Mouse (Mus musculus) lung, adult 2 months (tissue): ENCODE measurements at regions not wholly inside any gene's neighbourhood (a gene's known extent, or its start where the extent isn't known, plus 50 kb on each side); places are given as distances from the start of the nearest gene placed in this dataset.

Source experiments
- DNase-seq: peaks from one replicate; pipeline ENCODE4 v3.0.0; 2022
- H3K4me1 ChIP-seq: fragments of 200-500 bp; 2 replicates; pipeline ENCODE4 v1.6.1; 2011; ENCODE audit warnings: low read length; ENCODE audit not compliant: control insufficient read depth, insufficient read depth
- H3K4me3 ChIP-seq: fragments of 200-500 bp; replicated peaks from 2 replicates; pipeline ENCODE3; 2011; ENCODE audit warnings: low read depth, mild to moderate bottlenecking, control low read depth, low read length; ENCODE audit errors: extremely low read depth
- CTCF ChIP-seq: fragments of 200-500 bp; IDR thresholded peaks from 2 replicates; pipeline ENCODE4 v1.5.1; 2011; ENCODE audit warnings: mild to moderate bottlenecking, low read length, control low read depth; ENCODE audit not compliant: insufficient read depth
- POLR2A ChIP-seq: fragments of 200-500 bp; IDR thresholded peaks from 2 replicates; pipeline ENCODE4 v1.6.1; 2011; ENCODE audit warnings: low read depth, mild to moderate bottlenecking, control low read depth, low read length, borderline replicate concordance; ENCODE audit errors: extremely low read depth
- WGBS: fragments of 180-500 bp; shearing (Covaris S2); methylation state at CpG from one replicate; pipeline ENCODE4 v1.1.7; 2018; 5-methylcytosine and 5-hydroxymethylcytosine counted together

DNA sequence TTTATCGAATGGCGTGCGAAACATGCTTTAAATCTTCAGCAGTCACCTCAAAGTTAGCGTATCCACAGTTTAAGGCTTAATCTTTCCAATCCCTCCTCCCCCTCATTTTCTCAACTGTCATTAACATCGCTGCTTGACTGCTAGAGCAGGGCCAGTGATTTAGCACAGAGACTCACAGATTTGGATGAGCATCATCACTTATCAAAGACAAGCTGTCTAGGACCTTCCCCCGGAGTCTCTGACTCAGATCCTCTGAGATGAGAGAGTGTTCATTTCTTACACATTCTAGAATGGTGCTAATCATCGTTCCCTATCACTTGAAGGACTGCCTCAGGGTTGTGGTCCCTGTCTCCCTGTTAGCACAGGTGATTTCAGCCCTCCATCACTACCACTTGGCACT lies 112.1 kb upstream of the Tmem132c start:
- 72% methylated on average over 7 of the region's 7 CpGs for WGBS
- TF ChIP-seq POLR2A = no peak
- TF ChIP-seq CTCF = no peak
- H3K4me1 ChIP-seq = no peaks in the 10 kb centered on the region
- no peak for DNase-seq
- H3K4me3 ChIP-seq = no peak overlapping the region

- no peak for DNase-seq
- no peak for TF ChIP-seq POLR2A
- no peak for TF ChIP-seq CTCF
- Histone ChIP-seq H3K4me3 (no peak overlapping the region), H3K4me1 (no peaks in the 10 kb centered on the region)
- 75% methylated on average over 6 of the region's 6 CpGs for WGBS
Measured at GRCm38 (mm10) chr5:127134441-127134840, 107.2 kb upstream of the Tmem132c start.

DNA sequence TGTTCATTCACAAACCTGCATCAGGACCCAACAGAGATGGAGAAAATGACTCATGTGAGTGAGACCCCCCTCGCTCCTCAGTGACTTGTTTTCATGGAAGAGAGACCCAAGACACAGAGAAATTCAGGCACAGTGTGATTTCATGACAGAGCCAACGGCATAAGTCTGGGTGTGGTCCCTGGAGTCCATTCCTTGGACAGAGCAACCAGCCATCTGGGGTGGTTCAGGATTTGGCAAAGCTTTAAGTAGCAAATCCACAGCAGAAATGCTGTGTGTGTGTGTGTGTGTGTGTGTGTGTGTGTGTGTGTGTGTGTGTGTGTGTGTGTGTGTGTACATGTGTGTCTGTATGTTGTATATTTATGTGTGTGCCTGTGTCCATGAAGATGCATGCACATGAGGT lies 101.0 kb upstream of the Tmem132c start:
- DNase-seq = no peak
- WGBS = 41% methylated on average over 2 of the region's 2 CpGs
- Histone ChIP-seq H3K4me1 (no peaks in the 10 kb centered on the region), H3K4me3 (no peak overlapping the region)
- TF ChIP-seq POLR2A (no peak), CTCF (no peak)

GRCm38 (mm10) chr5:127160292-127160691 lies 81.3 kb upstream of the Tmem132c start:
- TF ChIP-seq CTCF (peak; percentile 47), POLR2A (no peak)
- no peak overlapping the region for H3K4me3 ChIP-seq
- no peak for DNase-seq
- WGBS = 48% methylated on average over 3 of the region's 3 CpGs
- H3K4me1 ChIP-seq = no peaks in the 10 kb centered on the region

DNA sequence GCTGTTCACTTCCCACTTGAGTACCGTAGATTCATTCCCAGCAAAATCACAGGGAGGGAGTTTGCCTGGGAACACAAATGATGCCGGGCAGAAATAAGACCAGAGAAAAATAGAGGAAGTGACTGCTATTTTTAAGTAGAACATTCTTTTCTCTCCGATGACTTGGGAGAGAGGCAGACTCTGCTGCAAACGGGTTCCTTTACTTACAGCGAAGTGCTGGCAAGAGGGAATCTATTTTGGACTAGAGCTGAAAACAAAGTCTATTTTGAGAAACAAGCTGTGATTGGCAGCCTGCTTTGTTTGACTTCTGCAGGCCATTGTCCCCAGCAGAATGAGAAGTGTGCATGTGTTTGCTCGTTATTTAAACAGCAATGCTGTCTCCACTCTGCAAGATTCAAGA lies 78.2 kb upstream of the Tmem132c start:
- no peaks in the 10 kb centered on the region for H3K4me1 ChIP-seq
- H3K4me3 ChIP-seq = no peak overlapping the region
- no peak for DNase-seq
- TF ChIP-seq POLR2A (no peak), CTCF (no peak)
- 67% methylated on average over 6 of the region's 6 CpGs for WGBS

DNA sequence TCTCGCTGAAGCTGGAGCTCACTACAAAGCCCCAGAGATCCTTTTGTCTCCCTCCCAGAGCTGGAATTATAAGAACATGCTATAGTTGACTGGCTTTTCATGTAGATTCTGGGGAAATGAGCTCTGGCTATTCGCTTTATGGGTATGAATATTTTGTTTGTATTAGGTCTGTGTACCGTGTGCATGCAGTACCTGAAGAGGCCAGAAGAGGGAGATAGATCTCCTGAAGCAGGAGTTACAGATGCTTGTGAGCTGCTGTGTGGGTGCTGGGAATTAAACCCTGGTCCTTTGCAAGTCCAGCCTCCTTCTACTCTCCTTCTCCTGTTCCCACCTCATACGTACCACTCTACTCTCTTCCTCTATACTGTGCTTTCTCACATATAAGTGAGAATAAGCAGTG lies 52.6 kb upstream of the Tmem132c start:
- Histone ChIP-seq H3K4me1 (no peaks in the 10 kb centered on the region), H3K4me3 (no peak overlapping the region)
- no peak for DNase-seq
- TF ChIP-seq POLR2A (no peak), CTCF (no peak)
- 92% methylated on average over 4 of the region's 4 CpGs for WGBS
